Mouse (Mus musculus) layer of hippocampus, adult 9-10 months (tissue): ENCODE results near the gene Ptp4a2.
A peak's percentile ranks its signal among the peaks of the same experiment; 100 is the strongest.
"Not testable (repeated sequence)": the region's sequence is repeated elsewhere in the genome, so short reads cannot be mapped to it uniquely, and the experiment has no call there.

Experiments used
- DNase-seq: peaks from one replicate; pipeline ENCODE4 v3.0.0; 2022; ENCODE audit warnings: low spot score

The Ptp4a2 gene

GRCm38 (mm10) chr4:129853053-129853452 is 42.0 kb downstream of the Ptp4a2 start:
- DNase-seq = no peak

- no peak for DNase-seq
Observed at GRCm38 (mm10) chr4:129853996-129854395, 43.0 kb downstream of the Ptp4a2 start.

- DNase-seq = no peak
Observed at GRCm38 (mm10) chr4:129854615-129855014, 43.6 kb downstream of the Ptp4a2 start.

GRCm38 (mm10) chr4:129855051-129855970 is 44.3 kb downstream of the Ptp4a2 start:
- DNase-seq = no peak

GRCm38 (mm10) chr4:129860456-129860855 is 49.4 kb downstream of the Ptp4a2 start:
- no peak for DNase-seq

GRCm38 (mm10) chr4:129861400-129861799 is 50.4 kb downstream of the Ptp4a2 start:
- no peak for DNase-seq

- no peak for DNase-seq
Observed at GRCm38 (mm10) chr4:129862357-129862756, 51.3 kb downstream of the Ptp4a2 start.

GRCm38 (mm10) chr4:129866171-129866570 is 55.2 kb downstream of the Ptp4a2 start:
- DNase-seq = not testable (repeated sequence)

- no peak for DNase-seq
Observed at GRCm38 (mm10) chr4:129868211-129868610, 57.2 kb downstream of the Ptp4a2 start.

- no peak for DNase-seq
Observed at GRCm38 (mm10) chr4:129870483-129870882, 59.5 kb downstream of the Ptp4a2 start.

- DNase-seq = no peak
Observed at GRCm38 (mm10) chr4:129872376-129872922, 61.4 kb downstream of the Ptp4a2 start.

- DNase-seq = no peak
Observed at GRCm38 (mm10) chr4:129874805-129875204, 63.8 kb downstream of the Ptp4a2 start.

GRCm38 (mm10) chr4:129875406-129875805 is 64.4 kb downstream of the Ptp4a2 start:
- no peak for DNase-seq

GRCm38 (mm10) chr4:129876831-129877764 is 66.1 kb downstream of the Ptp4a2 start:
- peak; percentile 42 for DNase-seq

- no peak for DNase-seq
Observed at GRCm38 (mm10) chr4:129877967-129878655, 67.1 kb downstream of the Ptp4a2 start.

GRCm38 (mm10) chr4:129878656-129879145 is 67.7 kb downstream of the Ptp4a2 start:
- DNase-seq = no peak

- no peak for DNase-seq
Observed at GRCm38 (mm10) chr4:129879206-129879780, 68.3 kb downstream of the Ptp4a2 start.

- DNase-seq = no peak
Observed at GRCm38 (mm10) chr4:129880615-129881014, 69.6 kb downstream of the Ptp4a2 start.

- DNase-seq = no peak
Observed at GRCm38 (mm10) chr4:129881661-129882060, 70.6 kb downstream of the Ptp4a2 start.

GRCm38 (mm10) chr4:129882555-129883293 is 71.7 kb downstream of the Ptp4a2 start:
- peak; percentile 46 for DNase-seq
